Mouse (Mus musculus) heart, postnatal 0 days (tissue): ENCODE results near the gene Ndufb8.

ENCODE experiments used
- CTCF ChIP-seq: IDR thresholded peaks from 2 replicates; pipeline ENCODE4 v1.5.1; 2016; ENCODE audit warnings: antibody characterized with exemption, control low read depth, low read depth
- EP300 ChIP-seq: IDR thresholded peaks from 2 replicates; pipeline ENCODE4 v1.6.1; 2016; ENCODE audit warnings: antibody characterized with exemption, low read depth

DNA sequence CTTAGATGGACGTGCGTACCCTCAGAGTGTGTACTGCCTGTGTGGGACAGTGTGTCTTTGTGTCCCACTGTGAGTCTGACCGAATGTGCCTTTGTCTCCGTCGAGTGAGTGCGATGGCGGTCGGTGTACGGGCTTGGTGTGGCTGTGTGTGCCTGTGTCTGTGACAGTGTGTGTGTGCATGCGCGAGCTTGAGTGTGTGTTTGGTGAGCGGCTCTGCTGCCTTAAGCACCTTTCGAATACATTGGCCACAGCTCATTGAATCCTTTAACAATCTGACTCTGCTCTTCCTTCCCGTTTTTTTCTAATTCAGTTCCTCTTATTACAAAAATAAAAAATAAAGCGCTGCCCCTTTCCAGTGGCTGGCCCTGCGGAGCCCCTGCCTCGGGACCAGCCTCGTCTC is 35.8 kb upstream of the Ndufb8 start:
- TF ChIP-seq CTCF: no peak
- no peak for TF ChIP-seq EP300
